Mouse (Mus musculus) retina, adult 2 months (tissue): ENCODE measurements around the gene Olfr968.

ENCODE experiments used
- DNase-seq: peaks from one replicate; pipeline ENCODE4 v3.0.0-alpha.2; 2012; ENCODE audit warnings: low read depth, low spot score

The Olfr968 gene

DNA sequence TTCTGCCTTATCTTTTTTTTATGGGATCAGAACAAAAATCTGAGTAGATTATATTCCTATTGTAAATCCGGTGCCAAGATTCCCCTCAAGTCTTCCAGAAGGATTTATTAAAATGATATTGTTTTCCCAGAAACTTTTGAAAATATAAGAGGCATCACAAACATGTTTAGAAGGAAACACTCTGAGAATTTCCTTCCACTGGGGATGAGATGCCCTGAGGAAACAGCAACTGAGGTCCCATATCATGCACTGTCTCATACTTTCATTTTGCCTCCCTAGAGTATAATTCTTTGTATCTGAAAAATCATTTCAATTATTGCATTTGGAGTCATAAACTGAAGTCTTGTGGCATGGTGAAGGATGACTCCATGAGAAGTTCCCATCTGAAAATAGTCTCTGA is at the start of gene Olfr968:
Olfr968 (minus strand) TSS at position 101 of the 400 bp plus-strand sequence.
- no peak for DNase-seq

DNA sequence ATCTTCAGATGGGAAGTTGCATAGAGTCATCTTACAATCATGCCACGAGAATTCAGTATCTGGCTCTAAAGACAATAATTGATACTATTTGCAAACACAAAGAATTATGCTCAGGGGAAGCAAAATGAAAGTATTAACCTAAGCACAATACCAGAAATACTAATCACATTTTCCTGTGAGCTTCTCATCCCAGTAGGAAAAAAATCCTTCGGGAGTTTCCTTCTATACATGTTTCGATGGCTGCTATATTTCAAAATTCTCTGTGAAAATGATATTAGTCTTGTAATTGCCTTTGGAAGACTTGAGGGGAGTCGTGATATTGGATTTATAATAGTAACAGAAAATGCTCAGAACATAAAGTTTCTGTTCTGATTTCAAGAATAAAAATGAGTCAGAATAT is 25.5 kb upstream of the Olfr968 start, which contains the start of gene Olfr970:
Olfr970 (plus strand) TSS at position 301 of the 400 bp plus-strand sequence.
- DNase-seq: no peak

DNA sequence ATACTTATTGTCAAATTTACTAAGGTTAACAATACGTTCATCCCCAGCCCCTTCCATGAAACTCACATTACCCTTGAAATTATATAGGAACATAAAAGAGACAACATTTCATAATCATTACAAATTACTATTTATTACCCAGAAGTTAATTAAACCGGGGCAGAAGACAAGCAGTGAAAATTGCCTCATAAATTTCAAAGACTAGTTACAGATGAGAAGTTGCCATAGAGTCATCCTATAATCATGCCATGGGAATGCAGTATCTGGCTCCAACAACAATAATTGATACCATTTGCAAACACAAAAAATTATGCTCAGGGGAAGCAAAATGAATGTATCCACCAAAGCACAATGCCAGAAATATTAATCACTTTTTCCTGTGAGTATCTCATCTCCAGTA is 7.5 kb upstream of the Olfr968 start, which contains the start of gene Olfr969:
Olfr969 (plus strand) TSS at position 388 of the 400 bp plus-strand sequence.
- DNase-seq: no peak

DNA sequence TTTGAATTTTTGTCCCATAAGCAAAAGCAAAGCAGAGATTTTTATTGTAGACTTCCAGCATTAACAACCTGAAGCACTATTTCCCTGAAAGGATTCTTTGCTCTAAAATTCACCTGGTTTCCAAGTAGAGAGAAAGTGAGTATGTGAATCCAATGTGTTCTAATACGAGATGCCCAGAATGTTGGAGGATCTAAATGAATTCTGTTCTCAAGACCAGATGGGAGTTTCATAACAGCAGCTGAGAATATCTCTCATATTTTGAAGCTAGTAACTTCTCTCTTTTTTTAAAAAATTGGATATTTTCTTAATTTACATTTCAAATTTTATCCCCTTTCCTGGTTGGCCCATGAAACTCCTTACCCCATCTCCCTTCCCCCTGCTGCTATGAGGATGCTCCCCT is 36.6 kb downstream of the Olfr968 start:
- no peak for DNase-seq

DNA sequence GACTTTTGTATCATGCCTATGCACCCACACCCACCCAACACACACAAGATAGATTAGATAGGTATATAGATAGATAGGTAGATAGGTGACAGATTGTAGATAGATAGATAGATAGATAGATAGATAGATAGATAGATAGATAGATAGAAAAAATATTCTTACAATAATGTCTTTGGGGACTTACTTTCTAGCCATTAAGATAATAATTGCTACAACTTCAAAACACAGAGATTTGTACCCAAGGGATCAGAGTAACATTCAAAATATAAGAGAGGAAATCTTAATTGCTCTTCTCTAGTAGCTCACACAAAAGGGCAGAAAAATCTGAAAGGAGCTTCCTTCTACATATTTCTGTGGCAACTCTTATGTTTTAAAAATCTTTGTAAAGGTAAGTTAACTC is 37.1 kb downstream of the Olfr968 start, which contains the start of gene Olfr967:
Olfr967 (plus strand) TSS at position 301 of the 400 bp plus-strand sequence.
- DNase-seq: no peak

DNA sequence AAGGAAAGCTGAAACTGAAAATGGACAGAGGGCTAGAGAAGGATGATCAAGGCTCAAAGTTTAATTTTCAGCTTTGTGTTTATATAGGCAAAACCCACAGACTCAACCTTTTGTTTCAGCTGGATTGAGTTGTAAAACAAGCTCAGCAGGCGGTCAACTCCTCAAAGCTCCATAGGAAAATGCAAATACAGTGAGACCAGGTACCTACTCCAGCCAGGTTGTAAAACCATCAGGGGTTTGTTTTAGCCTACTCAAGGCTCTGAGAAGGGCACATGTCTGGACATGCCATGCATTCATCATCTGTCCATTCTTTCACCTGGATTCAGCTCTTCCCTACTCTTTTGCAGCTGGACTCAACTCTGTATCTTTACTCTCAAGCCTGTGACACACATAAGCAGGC is 42.3 kb downstream of the Olfr968 start:
- DNase-seq: no peak

DNA sequence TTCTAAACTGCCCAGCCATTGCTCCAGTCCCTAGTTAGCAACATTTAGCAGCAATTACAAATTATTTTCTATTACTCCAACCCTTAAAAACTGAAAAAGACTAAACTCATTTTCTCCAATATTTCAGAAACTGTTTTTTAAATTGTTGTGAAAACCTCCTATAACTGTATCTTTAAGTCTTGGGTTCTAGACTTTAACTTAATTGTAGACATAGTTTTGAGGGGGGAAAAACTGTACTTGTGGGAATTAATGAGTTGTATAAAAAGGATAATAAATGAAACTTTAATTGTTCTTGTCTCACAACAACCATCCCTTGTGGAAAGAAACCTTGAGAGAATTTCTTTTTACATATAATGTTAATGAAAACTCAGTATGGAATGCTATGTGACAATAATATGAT is 52.4 kb downstream of the Olfr968 start, which contains the start of gene Olfr150:
Olfr150 (plus strand) TSS at position 301 of the 400 bp plus-strand sequence.
- DNase-seq: no peak
